Mouse (Mus musculus) heart, postnatal 0 days (tissue): ENCODE data around the gene Qpctl.

Source experiments
- CTCF ChIP-seq: IDR thresholded peaks from 2 replicates; pipeline ENCODE4 v1.5.1; 2016; ENCODE audit warnings: antibody characterized with exemption, control low read depth, low read depth
- EP300 ChIP-seq: IDR thresholded peaks from 2 replicates; pipeline ENCODE4 v1.6.1; 2016; ENCODE audit warnings: antibody characterized with exemption, low read depth

DNA sequence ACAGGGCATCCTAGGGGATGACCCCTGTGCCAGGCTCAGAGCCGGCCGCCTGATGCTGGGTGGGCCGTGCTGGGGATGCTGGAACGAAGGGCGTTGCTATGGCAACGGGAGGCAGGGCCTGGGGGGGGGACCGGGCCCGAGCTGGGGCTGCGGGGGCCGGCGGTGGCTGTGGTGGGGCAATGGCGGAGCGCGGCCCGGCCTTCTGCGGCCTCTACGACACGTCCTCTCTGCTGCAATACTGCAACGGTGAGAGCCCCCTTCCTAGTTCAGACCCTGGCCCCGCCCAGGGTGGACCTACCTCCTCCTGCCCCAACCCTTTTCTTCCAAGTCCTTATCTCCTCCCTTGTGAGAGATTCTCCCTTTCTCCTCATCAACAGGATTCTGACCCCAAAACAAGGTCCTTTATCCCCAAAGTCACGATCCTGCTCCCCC lies 27.4 kb upstream of the Qpctl start:
- TF ChIP-seq EP300, result no peak
- no peak for TF ChIP-seq CTCF
